11 mouse cellular contexts compared by ENCODE assay signal in genomic region chr7:64024253-64024652, GRCm38 (mm10).
A peak's percentile ranks its signal among the peaks of the same experiment; 100 is the strongest.
DNase-seq lines count a peak whose midpoint lies in the region.
"Had no signal": no experiment of that assay in that cellular context is flagged by ENCODE, and none has a peak within 500 bp of the region (broad histone marks: within the 10 kb centered on the region; RNA-seq: fewer than 3 reads in every experiment).

No protein-coding gene starts in this region.

- H3K27me3 ChIP-seq in heart, embryonic 10.5 days (ENCODE audit: insufficient read depth, poor library complexity, severe bottlenecking) = no peaks in the 10 kb centered on the region
- H3K27me3 ChIP-seq: limb, embryonic 12.5 days; midbrain, embryonic 12.5 days had no signal

- no peaks in the 10 kb centered on the region for H3K36me3 ChIP-seq in heart, embryonic 10.5 days
- H3K36me3 ChIP-seq: limb, embryonic 12.5 days; midbrain, embryonic 12.5 days had no signal

- intact Hi-C loops in left cerebral cortex, postnatal 25 days (cut with DNase I) = loop anchor here (5.0 kb wide), 1 partner anchor 87 kb away; the partner anchor contains the start of gene Klf13

- no peaks in the 10 kb centered on the region for H3K9me3 ChIP-seq in heart, embryonic 10.5 days
- H3K9me3 ChIP-seq: limb, embryonic 12.5 days had no signal

- DNase-seq in heart, adult 11 months = peak; percentile 90
- no peak for DNase-seq in heart, embryonic 10.5 days (ENCODE audit: low spot score)
- DNase-seq in Muller cell, postnatal 12 days (ENCODE audit: inconsistent ontology term) = peak; percentile 63
- DNase-seq in cerebellum, postnatal 36 days = peak; percentile 42 to 44
- DNase-seq in left cerebral cortex, postnatal 25 days (ENCODE audit: low spot score in 2 of 2) = peak; percentile 43 to 90
- DNase-seq in testis, postnatal 14 days (ENCODE audit: low spot score) = no peak
- no peak for DNase-seq in spleen, postnatal 14 days (ENCODE audit: low spot score in 2 of 2)
- DNase-seq in thymus, postnatal 4 days = no peak
- DNase-seq: gastrocnemius, postnatal 25 days had no signal

- no peak overlapping the region for H3K27ac ChIP-seq in heart, embryonic 10.5 days
- H3K27ac ChIP-seq: limb, embryonic 12.5 days; midbrain, embryonic 12.5 days had no signal

- H3K4me1 ChIP-seq in heart, embryonic 10.5 days = peaks cover 55% of the 10 kb centered on the region

- WGBS in heart, embryonic 10.5 days = 58% methylated on average over 4 of the region's 4 CpGs

- no peak overlapping the region for H3K4me3 ChIP-seq in heart, embryonic 10.5 days
- H3K4me3 ChIP-seq: limb, embryonic 12.5 days; midbrain, embryonic 12.5 days had no signal

Comparison
In these comparisons a context has a peak if more than half of its experiments do, and no peak if none do; other contexts are left out.
1. DNase-seq: peak in heart, adult 11 months (single experiment), Muller cell, postnatal 12 days (single experiment), cerebellum, postnatal 36 days (2 of 2) and left cerebral cortex, postnatal 25 days (2 of 2); none in heart, embryonic 10.5 days (single experiment), testis, postnatal 14 days (single experiment), spleen, postnatal 14 days (0 of 2) and thymus, postnatal 4 days (single experiment).